Mouse (Mus musculus) left cerebral cortex, adult 2 months (tissue): Measurements from ENCODE around the gene Ssbp2. TPM values are rescaled to one million over a fixed set of nuclear protein-coding genes. Genes with fewer than 3 reads are reported as not detected.

ENCODE experiments used
- DNase-seq, 2 experiments: peaks; one replicate each; pipeline ENCODE4 v3.0.0; 2021 to 2022; ENCODE audit warnings: low spot score in 2 of 2, mixed read lengths in 1 of 2; ENCODE audit errors: extremely low spot score in 1 of 2
- H3K27ac ChIP-seq: fragments of 200-600 bp; 2 replicates; pipeline ENCODE4 v1.8.1; 2022
- H3K4me3 ChIP-seq: fragments of 200-600 bp; 2 replicates; pipeline ENCODE4 v1.8.1; 2022
- CTCF ChIP-seq: fragments of 200-600 bp; IDR thresholded peaks from 2 replicates; pipeline ENCODE4 v1.8.1; 2022; ENCODE audit warnings: antibody characterized with exemption, mild to moderate bottlenecking, moderate library complexity
- intact Hi-C: fragments of 180-260 bp; cut with DNase I; formaldehyde crosslinking; loops from one replicate; pipeline ENCODE4 v1.15.1; 2025
- long read RNA-seq, 2 experiments: library from polyadenylated mRNA; stranded (forward); transcript quantifications; one replicate each; pipeline ENCODE4 v2.0.0; 2021; ENCODE audit warnings: borderline mapping rate in 2 of 2
- total RNA-seq, 2 experiments: library from RNA; stranded (reverse); gene quantifications; 2 replicates each; pipeline ENCODE4 v1.2.3; 2021

The Ssbp2 gene
- 100 to 1,000 TPM; 137 to 148 TPM for total RNA-seq
- long read RNA-seq, experiment 1, transcript Ssbp2-201 (17 exons, 3,957 nt), result major isoform, 16 of 81 reads
- long read RNA-seq, experiment 1, transcript Ssbp2-202 (16 exons, 1,633 nt), result minor isoform, 14 of 81 reads
- long read RNA-seq, experiment 1, partial matches to known transcripts, result 8 of 81 reads
- long read RNA-seq, experiment 1, other reads (novel, unspliced or antisense), result 41 of 81 reads
- long read RNA-seq, experiment 2, transcript Ssbp2-201 (17 exons, 3,957 nt), result major isoform, 13 of 45 reads
- long read RNA-seq, experiment 2, transcript Ssbp2-202 (16 exons, 1,633 nt), result minor isoform, 6 of 45 reads
- long read RNA-seq, experiment 2, partial matches to known transcripts, result 2 of 45 reads
- long read RNA-seq, experiment 2, other reads (novel, unspliced or antisense), result 23 of 45 reads

DNA sequence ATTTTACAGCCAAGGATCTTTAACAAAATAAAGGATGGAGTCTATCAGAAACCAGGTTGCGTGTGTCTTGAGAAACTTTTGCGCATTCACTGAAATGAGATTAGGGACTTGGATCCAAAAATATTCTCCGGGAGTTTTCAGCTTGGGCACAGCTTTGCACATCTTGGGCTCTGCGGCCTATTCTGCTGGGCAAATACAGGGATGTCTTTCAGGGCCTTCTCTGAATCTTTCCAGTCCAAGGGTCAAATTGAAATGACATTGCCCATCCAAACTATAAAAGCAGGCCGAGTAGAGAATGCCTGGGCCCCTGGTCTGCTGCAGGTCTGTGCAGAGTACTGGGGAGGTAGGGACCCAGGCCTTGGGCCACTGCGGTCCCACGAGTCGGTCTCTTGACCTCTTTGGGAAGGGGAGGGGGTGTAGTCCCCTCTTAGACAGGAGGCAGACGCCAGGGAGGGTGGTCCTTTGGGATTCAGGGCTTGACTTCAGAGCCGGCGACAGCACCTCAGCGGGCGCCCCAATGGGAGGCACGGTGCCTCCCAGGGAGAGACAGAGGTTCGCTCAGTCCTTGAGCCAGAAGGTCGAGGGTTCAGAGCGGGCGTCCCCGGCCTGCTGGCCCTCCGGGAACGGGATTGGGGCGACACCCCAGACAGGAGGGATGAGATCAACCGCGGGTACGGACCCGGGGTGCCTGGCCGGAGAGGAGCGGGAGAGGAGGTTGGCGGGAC is at the start of gene Ssbp2:
Ssbp2 (plus strand) TSS at position 388 of the 725 bp plus-strand sequence.
- peak in 1 of 2 experiments; percentile 16 for DNase-seq
- TF ChIP-seq CTCF, result no peak
- intact Hi-C loops, result loop anchor here (1.0 to 10.0 kb wide), 6 partner anchors 73 to 533 kb away; no protein-coding TSS in a partner anchor
- Histone ChIP-seq H3K27ac (peak within 1 kb of the TSS; percentile 96), H3K4me3 (peak within 1 kb of the TSS; percentile 67)

DNA sequence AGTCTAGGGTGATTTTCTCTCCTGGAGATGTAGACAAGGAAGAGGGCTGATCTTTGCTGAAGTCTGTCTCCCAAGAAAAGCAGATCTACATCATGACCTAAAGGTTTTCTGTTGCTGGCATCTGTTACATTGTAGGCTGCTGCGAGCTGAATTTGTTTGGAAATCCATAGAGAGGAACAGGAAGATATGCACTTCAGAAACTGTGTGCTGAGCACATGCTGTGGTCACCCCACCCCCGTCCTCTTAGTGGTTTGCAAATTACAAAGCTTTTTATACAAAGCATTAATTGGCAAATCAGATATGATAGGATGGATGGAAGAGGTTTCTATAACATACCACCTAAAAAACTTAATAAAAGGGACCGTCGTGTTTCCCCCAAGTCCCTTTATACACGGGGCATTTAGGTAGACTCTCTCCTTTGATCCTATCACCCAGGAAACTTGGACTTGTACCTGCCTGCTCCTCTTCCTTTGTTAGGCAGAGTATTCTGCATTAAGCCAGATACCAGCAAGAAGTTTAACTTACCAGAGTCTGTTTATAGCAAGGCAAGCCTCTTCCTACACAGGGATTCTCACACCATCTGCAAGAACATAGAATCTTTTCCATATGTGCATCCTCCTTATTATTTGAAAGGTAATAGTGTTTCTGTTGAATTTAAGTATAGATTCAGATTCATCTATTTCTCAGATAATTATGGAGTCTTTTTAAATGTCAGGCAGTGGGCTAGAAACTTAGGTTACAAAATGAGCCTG is 46.2 kb upstream of the Ssbp2 start:
- no peak overlapping the region for H3K27ac ChIP-seq
- H3K4me3 ChIP-seq, result no peak overlapping the region
- intact Hi-C loops, result no loop called here
- no peak for TF ChIP-seq CTCF
- DNase-seq, result no peak

DNA sequence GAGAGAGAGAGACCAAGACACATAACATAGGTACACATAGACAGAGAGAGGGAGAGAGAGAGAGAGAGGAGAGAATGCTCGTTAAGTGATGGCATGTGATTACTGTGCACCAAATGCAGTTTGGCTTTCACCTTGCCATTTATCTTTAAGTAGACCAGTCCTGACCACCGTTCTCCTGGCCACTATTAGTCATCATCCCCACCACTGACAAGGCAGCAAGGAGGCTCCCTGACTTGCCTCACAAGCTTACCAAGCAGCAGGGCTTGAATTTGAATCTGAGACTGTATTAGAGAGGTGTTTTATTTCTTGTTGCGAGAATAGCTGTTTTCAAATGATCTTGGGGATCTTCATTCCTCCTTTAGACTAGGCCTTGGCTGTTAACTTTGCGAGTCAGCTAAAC is 44.2 kb upstream of the Ssbp2 start:
- TF ChIP-seq CTCF, result no peak
- intact Hi-C loops, result no loop called here
- Histone ChIP-seq H3K4me3 (no peak overlapping the region), H3K27ac (no peak overlapping the region)
- DNase-seq, result no peak

DNA sequence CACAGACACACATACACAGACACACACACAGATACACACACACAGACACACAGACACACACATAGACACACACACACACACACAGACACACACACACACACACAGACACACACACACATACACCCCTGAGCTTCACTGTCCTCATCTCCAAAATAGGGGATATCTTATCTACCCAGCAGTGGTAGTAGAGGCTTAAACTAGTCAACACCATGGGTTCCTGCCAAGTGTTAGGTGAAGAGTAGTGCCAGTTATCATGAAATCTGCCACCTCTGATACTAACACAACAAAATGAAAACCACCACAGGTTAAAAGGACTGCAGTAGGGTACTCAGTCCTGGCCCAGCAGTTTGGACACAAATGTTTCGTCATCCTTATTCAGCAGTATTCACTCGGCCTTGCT is 43.4 kb upstream of the Ssbp2 start:
- no peak for TF ChIP-seq CTCF
- no peak for DNase-seq
- intact Hi-C loops, result no loop called here
- Histone ChIP-seq H3K4me3 (no peak overlapping the region), H3K27ac (no peak overlapping the region)

DNA sequence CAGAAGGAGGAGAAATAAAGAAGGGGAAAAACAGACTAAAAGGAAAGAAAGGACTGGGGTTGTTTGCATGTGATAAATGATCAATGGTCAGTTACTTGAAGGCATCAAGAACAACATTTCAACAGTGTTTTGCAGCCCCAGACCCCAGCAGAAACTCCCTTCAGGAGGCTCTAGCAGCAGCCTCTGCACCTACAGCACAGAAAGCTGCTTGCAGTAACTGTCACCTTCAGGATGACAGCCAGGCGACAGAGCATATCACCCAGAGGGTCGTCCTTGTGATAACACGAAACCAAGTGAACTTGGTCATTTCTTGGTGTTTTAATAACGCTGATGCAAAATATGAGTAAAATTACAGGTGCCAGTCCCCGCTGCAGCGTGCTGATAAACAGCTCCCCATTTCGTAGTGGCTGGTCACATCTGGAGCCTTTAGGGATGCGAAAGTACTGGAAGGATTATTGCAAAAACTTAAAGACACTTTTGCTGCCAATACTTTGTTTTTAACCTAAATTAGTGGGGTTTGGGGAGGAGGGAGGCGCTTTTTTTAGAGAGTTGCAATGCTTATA is 38.6 kb upstream of the Ssbp2 start:
- intact Hi-C loops, result loop anchor here (1.0 kb wide), 1 partner anchor 50 kb away; no protein-coding TSS in a partner anchor
- Histone ChIP-seq H3K27ac (no peak overlapping the region), H3K4me3 (no peak overlapping the region)
- no peak for TF ChIP-seq CTCF
- peak in 1 of 2 experiments; percentile 36 for DNase-seq

DNA sequence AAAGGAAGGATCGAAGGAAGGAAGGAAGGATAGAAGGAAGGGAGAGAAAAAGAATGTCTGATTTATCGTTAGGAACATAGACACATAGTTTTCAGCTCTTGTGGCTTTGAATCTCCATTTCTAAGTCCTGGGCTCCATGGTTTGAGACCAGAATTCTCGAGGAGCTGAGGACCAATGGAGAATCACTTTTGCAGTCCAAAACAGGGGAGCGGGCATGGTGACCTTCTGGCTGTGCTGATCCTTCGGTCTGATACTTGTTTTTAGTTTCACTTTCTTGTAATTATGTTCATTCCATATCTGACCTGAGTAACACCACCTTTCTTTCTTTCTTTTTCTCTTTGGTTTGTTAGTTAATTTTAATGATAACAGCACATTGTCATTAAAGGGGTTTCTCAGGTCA is 29.2 kb upstream of the Ssbp2 start:
- DNase-seq, result no peak
- no peak for TF ChIP-seq CTCF
- Histone ChIP-seq H3K4me3 (peak overlapping the region; percentile 13; the same call in 1 of the 2 replicates), H3K27ac (peak overlapping the region; percentile 3; the same call in 1 of the 2 replicates)
- intact Hi-C loops, result loop anchor here (2.0 kb wide), 1 partner anchor 60 kb away; no protein-coding TSS in a partner anchor

DNA sequence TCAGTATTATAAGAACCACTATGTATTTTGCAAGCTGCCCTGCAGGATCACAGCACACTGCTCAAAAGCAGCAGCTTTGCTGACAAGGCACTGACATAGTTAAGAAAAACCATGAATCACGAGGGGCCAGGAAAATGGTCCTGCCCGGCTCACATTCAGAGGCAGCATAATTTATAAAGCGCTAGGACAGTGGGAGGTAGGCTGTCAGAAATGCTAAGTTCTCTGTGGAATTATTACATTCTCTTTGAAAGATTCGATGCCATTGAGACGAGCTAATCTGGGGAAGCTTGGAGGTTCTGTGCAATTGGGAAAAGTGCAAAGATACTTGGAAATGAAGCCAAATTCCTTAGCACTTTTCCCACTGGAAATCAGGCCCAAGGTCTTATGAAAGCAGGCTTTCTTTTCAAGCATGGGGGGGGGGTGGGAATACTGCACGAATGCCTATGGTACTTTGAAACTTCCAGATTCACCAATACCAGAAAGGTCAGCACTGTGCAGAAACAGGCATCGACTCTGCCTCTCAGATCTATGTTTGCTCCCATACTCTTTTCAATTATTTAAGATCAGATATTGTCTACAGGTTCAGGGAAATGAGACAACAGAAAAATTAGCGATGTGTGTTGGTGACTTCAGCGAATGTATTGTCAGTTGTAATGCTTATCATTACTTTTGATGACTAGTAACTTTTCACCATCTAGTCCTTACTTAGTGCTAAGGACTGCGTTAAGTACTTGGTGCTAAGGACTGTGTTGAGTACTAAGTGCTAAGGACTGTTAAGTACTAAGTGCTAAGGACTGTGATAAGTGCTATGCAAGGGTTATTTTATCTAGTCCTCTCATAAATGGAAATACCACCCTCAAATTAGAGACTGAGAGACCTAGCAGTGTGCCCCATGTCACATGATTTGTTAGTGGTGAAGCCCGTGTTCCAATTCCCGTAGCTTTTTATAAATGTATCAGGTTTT is 28.4 kb upstream of the Ssbp2 start:
- Histone ChIP-seq H3K4me3 (no peak overlapping the region; the same call in 1 of the 2 replicates), H3K27ac (peak overlapping the region; percentile 3; the same call in 1 of the 2 replicates)
- TF ChIP-seq CTCF, result no peak
- intact Hi-C loops, result loop anchor here (2.0 kb wide), 1 partner anchor 61 kb away; no protein-coding TSS in a partner anchor
- DNase-seq, result no peak

DNA sequence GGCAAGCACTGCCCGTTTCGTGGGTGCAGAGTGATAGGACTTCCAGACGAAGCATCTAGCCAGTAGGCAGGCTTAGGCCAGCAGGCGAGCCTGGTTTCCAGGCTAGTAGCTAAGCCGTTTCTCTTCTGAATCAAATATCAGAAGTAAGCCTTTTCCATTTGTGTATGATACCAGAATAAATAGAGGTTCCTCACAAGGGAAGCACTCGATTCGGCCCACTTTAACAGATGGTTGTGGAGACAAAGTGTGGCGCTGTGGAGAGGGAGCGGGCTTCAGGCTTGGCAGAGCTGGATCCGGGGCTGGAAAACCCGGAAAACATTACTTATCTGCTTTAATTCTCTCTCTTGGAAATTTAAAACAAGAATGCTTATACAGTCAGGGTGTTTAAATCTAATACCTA is 27.1 kb upstream of the Ssbp2 start:
- peak in 1 of 2 experiments; percentile 44 for DNase-seq
- intact Hi-C loops, result no loop called here
- no peak for TF ChIP-seq CTCF
- Histone ChIP-seq H3K4me3 (no peak overlapping the region), H3K27ac (peak overlapping the region; percentile 72)

DNA sequence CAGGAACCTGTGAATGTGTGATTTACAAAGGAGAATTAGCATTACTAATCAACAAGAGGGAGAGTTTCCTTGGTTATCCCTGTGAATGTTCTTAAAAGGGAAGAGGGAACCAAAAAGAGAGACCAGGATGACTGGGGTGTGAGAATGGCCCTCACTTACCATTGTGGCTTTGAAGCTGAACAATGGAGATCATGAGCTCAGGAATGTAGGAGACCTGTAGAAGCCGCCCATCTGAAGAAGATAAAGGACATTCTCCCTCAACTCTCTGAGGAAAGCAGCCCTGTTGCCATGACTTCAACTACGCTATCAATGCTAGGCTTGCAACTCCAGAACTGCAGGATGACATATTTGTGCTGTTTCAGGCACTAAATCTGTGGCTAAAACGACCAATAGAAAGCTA is 22.2 kb upstream of the Ssbp2 start:
- Histone ChIP-seq H3K27ac (no peak overlapping the region), H3K4me3 (no peak overlapping the region)
- no peak for DNase-seq
- intact Hi-C loops, result no loop called here
- TF ChIP-seq CTCF, result no peak

DNA sequence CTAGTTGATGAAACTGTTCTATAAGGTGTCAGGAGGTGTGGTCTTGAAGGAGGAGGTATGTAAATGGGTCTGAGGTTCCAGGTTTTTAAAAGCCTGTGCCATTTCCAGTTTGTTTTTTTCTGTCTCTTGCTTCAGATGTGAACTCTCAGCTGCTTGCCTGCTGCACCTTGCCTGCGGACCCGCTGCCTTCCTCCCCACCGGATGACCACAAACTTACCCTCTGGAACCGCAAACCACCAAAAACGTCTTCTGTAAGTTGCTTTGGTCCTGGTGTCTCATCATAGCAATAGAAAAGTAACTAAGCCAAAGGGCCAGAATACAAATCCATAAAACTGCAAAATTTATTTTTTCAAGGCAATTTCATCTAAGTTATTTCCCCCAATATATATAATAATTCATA is 18.6 kb upstream of the Ssbp2 start:
- no peak for TF ChIP-seq CTCF
- no peak for DNase-seq
- Histone ChIP-seq H3K27ac (no peak overlapping the region), H3K4me3 (no peak overlapping the region)
- intact Hi-C loops, result no loop called here
